Mouse (Mus musculus) myocyte (in vitro differentiated cells): ENCODE results near the gene Gdpd5.

Experiments
- E2F4 ChIP-seq: IDR thresholded peaks from one replicate; pipeline ENCODE4 v1.6.1; 2011; ENCODE audit warnings: mild to moderate bottlenecking, control low read depth, moderate library complexity; ENCODE audit not compliant: insufficient read depth
- MAX ChIP-seq: IDR thresholded peaks from one replicate; pipeline ENCODE4 v1.6.1; 2011; ENCODE audit warnings: low read depth, mild to moderate bottlenecking, control low read depth
- MYOG ChIP-seq, 3 experiments: IDR thresholded peaks; one replicate each; pipeline ENCODE4 v1.6.1; 2011; ENCODE audit warnings: control low read depth in 2 of 3, low read depth in 2 of 3, mild to moderate bottlenecking in 2 of 3; ENCODE audit not compliant: insufficient read length in 2 of 3, control insufficient read depth in 1 of 3, insufficient read depth in 1 of 3
- POLR2A ChIP-seq: IDR thresholded peaks from one replicate; pipeline ENCODE4 v1.6.1; 2011; ENCODE audit warnings: low read depth, mild to moderate bottlenecking, control low read depth, moderate library complexity; ENCODE audit not compliant: insufficient read length
- POLR2AphosphoS2 ChIP-seq: IDR thresholded peaks from one replicate; pipeline ENCODE4 v1.6.1; 2011; ENCODE audit warnings: low read depth, control low read depth; ENCODE audit not compliant: insufficient read length
- REST ChIP-seq: IDR thresholded peaks from one replicate; pipeline ENCODE4 v1.6.1; 2011; ENCODE audit warnings: mild to moderate bottlenecking, control low read depth, moderate library complexity; ENCODE audit not compliant: insufficient read depth, insufficient read length
- TCF12 ChIP-seq: IDR thresholded peaks from one replicate; pipeline ENCODE4 v1.6.1; 2011; ENCODE audit warnings: mild to moderate bottlenecking, control low read depth; ENCODE audit not compliant: poor library complexity, insufficient read depth, severe bottlenecking
- TCF3 ChIP-seq: IDR thresholded peaks from one replicate; pipeline ENCODE4 v1.6.1; 2011; ENCODE audit warnings: low read depth, control low read depth; ENCODE audit not compliant: insufficient read length
- USF1 ChIP-seq: IDR thresholded peaks from one replicate; pipeline ENCODE4 v1.6.1; 2011; ENCODE audit warnings: low read depth, mild to moderate bottlenecking, control low read depth, moderate library complexity

- TF ChIP-seq POLR2AphosphoS2 (no peak), TCF12 (no peak), USF1 (no peak), POLR2A (no peak), MYOG (IDR thresholded peaks at IDR 0.05; ENCODE audit: control insufficient read depth in 1 of 3, insufficient read depth in 1 of 3, insufficient read length in 2 of 3, low read depth in 2 of 3) (no peak), TCF3 (no peak), MAX (no peak), E2F4 (no peak), REST (no peak)
Observed at GRCm38 (mm10) chr7:99482637-99483036, 101.4 kb downstream of the Gdpd5 start.
